Mouse (Mus musculus) cerebellum, postnatal 4 days (tissue): ENCODE measurements around the gene Rsg1.
A peak's percentile ranks its signal among the peaks of the same experiment; 100 is the strongest.

Experiments
- DNase-seq, 2 experiments: peaks; one replicate each; pipeline ENCODE4 v3.0.0; 2022; ENCODE audit warnings: low spot score in 2 of 2, mixed read lengths in 1 of 2

Rsg1 gene

GRCm38 (mm10) chr4:141246998-141247350 is 33.2 kb downstream of the Rsg1 start:
- no peak for DNase-seq

- DNase-seq = peak in 1 of 2 experiments; percentile 24
Observed at GRCm38 (mm10) chr4:141247776-141248613, 34.2 kb downstream of the Rsg1 start.

- DNase-seq = no peak
Observed at GRCm38 (mm10) chr4:141248614-141248978, 34.8 kb downstream of the Rsg1 start.

GRCm38 (mm10) chr4:141249383-141249782 is 35.6 kb downstream of the Rsg1 start:
- DNase-seq = no peak

- DNase-seq = no peak
Observed at GRCm38 (mm10) chr4:141251071-141251470, 37.3 kb downstream of the Rsg1 start.

- DNase-seq = no peak
Observed at GRCm38 (mm10) chr4:141252641-141253040, 38.9 kb downstream of the Rsg1 start.

- DNase-seq = peak in 1 of 2 experiments; percentile 73
Observed at GRCm38 (mm10) chr4:141254234-141254633, 40.5 kb downstream of the Rsg1 start.

- DNase-seq = no peak
Observed at GRCm38 (mm10) chr4:141257440-141257839, 43.7 kb downstream of the Rsg1 start.

GRCm38 (mm10) chr4:141259413-141259812 is 45.7 kb downstream of the Rsg1 start:
- no peak for DNase-seq

GRCm38 (mm10) chr4:141260007-141260723 is 46.4 kb downstream of the Rsg1 start:
- DNase-seq = no peak

- no peak for DNase-seq
Observed at GRCm38 (mm10) chr4:141262906-141263637, 49.3 kb downstream of the Rsg1 start.

- no peak for DNase-seq
Observed at GRCm38 (mm10) chr4:141265979-141266637, 52.4 kb downstream of the Rsg1 start.

- no peak for DNase-seq
Observed at GRCm38 (mm10) chr4:141267250-141267649, 53.5 kb downstream of the Rsg1 start.

- peak in 1 of 2 experiments; percentile 68 for DNase-seq
Observed at GRCm38 (mm10) chr4:141267837-141268236, 54.1 kb downstream of the Rsg1 start.

- no peak for DNase-seq
Observed at GRCm38 (mm10) chr4:141268350-141268749, 54.6 kb downstream of the Rsg1 start.

- DNase-seq = no peak
Observed at GRCm38 (mm10) chr4:141269080-141269479, 55.3 kb downstream of the Rsg1 start.

- no peak for DNase-seq
Observed at GRCm38 (mm10) chr4:141270201-141270940, 56.6 kb downstream of the Rsg1 start.

GRCm38 (mm10) chr4:141271228-141271627 is 57.5 kb downstream of the Rsg1 start:
- DNase-seq = no peak

- DNase-seq = no peak
Observed at GRCm38 (mm10) chr4:141271721-141272120, 58.0 kb downstream of the Rsg1 start.

GRCm38 (mm10) chr4:141272878-141273277 is 59.1 kb downstream of the Rsg1 start:
- no peak for DNase-seq

GRCm38 (mm10) chr4:141273296-141273695 is 59.5 kb downstream of the Rsg1 start:
- peak; percentile 79 to 88 for DNase-seq
